Mouse (Mus musculus) frontal cortex, postnatal 25 days (tissue): Measurements from ENCODE around the gene Smim7.

Experiments used
- DNase-seq, 2 experiments: peaks; one replicate each; pipeline ENCODE4 v3.0.0; 2022; ENCODE audit warnings: low spot score in 2 of 2

The Smim7 gene

DNA sequence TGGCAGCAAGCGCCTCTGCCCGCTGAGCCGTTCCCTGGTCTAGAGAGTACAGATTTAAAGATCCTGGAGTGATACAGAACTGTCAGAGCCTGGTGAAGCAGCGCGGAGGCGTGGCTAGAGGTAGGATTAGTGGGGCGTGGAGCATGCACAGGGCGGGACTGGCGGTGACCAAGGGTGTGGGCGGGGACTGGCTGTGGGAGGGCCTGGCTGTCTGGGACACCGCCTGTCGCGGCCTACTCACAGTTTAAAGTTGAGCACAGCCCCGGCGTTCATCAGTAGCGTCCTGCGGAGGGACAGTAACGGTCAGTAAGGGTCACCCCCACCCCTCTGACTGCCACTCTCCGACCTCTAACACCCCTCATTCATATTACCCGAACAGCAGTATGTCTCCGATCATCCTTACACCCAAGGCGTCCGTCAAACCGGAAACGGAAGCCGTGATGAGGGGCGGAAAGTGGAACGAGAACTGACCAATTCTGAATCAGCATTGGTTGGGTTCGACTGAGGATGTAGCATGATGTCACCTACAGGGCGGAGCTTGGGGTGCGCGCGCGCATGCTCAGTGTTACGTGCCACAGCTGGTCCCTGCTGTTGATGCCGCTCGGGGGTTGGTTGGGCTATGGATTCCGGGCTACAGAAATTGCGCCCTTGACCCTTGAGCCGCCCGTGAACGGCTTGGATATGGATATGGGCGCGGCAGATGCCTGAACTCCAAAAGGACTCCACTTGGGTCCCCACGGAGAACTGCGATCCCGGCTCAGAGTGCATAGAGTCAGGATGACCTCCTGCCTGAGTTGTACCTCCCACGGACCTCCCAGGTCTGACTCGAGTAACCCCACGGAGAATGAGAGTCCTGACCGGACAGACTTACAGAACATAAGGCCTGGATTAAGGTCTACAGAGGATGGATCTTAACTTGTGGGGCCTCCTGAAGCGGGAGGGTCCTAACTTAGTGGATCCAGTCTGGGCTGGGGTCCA is at the start of gene Smim7:
Gene Smim7 (minus strand): TSS at position 456 of the 978 bp plus-strand sequence.
- DNase-seq: peak; percentile 93 to 95

GRCm38 (mm10) chr8:72590198-72590597 is 19.3 kb upstream of the Smim7 start:
- no peak for DNase-seq

DNA sequence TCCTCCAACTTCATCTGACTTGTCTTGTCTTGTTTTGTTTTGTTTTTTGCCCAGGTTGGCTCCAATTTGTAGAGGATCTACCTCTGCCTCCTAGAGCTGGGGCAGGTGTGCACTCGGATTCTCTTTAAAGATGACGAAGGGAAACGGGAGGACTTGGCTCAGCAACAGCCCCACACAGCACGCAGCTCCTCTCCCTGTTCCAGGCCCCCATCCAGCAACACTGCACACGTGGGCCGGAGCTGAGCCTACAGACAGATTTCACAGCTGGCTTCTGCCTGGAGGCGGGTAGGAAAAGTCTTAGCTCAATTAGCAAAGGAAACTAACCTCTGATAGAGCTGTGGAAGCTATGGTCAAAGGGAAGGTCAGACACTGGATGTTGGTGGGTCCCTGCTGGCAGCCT is 18.4 kb upstream of the Smim7 start:
- DNase-seq: peak; percentile 50 to 60

DNA sequence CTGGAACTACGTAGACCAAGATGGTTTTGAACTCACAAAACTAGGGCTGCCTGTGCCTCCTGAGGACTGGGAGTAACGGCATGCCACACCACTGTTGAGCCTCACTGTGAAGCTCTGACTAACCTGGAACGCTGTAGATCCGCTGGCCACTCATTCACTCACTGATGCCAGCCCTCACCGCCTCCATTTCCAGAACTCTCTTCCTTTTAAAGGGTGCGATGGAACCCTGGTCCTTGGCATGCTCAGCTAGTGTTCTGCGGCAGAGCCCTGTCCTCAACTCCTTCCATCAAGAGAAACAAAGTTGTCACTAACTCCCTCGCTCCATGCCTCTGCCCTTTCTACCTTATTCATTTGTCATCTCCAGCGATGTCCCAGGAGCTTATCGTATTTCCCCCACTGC is 18.0 kb upstream of the Smim7 start:
- DNase-seq: peak in 1 of 2 experiments; percentile 19

- DNase-seq: no peak
Observed at GRCm38 (mm10) chr8:72587806-72588205, 16.9 kb upstream of the Smim7 start.

DNA sequence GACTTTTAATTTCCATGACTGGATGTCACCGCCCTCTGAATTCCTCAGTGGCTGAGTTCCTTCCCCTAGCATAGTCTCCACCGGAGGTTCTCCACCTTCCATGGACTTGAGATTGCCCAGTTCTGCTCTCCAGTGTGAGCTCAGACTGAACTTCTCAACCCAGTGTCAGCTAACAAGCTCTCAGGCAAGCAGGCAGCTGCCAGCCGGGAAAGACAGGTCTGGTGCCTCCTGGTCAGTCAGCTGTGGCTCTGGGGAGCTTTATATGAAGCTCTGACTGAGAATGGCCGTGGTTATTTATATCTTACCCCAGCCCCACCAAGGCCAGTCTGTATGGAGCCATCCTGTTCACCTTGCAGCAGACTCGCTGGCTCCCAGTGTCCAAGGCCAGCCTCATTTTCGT is 13.5 kb upstream of the Smim7 start:
- no peak for DNase-seq

DNA sequence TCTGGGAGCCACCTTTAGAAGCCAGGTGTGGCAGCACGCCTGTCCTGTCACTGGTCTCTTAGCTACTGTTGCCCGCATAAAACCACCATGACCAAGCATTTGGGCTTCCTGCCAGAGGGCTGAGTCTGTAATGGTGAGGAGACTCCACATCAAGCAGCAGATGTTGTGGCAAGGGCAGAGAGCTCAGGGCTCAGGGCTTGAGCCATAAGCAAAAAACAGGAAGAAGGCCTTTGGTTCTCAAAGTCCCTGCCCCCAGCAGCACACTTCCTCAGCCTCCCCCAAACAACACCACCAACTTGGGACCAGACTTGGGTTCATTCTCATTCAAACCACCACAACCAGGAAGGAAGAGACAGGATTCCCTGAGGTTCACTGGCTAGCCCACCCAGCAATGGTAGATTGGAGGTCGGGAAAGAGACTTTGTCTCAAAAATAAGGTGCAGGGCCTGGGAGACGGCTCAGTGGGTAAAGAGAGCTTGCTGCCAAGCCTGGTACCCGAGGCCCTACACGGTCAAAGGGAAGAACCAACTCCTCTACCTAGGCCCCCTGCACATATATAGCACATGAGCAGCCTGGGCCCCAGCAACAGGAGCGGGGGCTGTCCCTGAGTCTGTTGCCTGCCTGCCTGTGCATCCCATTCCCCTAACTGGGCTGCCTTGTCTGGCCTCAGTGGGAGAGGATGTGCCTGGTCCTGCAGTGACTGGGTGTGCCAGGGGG is 12.3 kb upstream of the Smim7 start:
- DNase-seq: no peak

GRCm38 (mm10) chr8:72579374-72579773 is 8.5 kb upstream of the Smim7 start:
- no peak for DNase-seq

DNA sequence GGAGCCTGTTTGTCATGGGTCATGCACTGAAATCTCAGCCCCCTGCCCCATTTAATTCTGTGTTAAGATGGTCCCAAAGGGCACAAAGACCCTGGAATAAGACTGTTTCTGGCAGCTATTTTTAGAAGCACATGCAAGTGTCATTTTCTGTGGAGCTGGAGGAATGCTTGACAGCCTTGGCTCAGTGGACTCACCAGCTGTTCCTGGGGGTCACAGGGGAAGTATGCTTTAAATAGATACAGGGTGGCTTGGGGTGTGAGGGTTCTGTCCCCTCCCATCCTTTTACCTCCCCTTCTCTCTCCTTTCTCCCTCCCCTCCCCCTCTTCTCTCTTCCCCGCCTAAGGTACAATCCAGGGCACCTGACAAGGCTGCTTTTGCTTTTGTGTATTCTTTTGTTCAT is 7.1 kb upstream of the Smim7 start:
- DNase-seq: no peak

DNA sequence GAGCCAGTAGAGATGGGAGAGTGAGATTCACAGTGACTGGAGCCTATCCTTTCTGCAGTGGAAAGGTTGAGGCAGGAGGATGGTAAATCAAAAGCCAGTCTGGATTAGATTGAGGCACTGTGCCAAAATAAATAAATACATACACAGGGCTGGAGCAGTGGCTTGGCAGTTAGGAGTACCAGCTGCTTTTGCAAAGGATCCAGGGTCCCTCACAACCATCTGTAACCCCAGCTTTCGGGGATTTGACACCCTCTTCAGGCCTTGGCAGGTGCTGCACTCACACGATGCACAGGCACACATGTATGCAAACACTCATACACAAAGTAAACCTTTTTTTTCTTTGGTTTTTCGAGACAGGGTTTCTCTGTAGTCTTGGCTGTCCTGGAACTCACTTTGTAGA is 6.4 kb upstream of the Smim7 start:
- DNase-seq: no peak

GRCm38 (mm10) chr8:72575915-72576314 is 5.0 kb upstream of the Smim7 start:
- DNase-seq: no peak

GRCm38 (mm10) chr8:72573450-72573849 is 2.6 kb upstream of the Smim7 start:
- DNase-seq: no peak

DNA sequence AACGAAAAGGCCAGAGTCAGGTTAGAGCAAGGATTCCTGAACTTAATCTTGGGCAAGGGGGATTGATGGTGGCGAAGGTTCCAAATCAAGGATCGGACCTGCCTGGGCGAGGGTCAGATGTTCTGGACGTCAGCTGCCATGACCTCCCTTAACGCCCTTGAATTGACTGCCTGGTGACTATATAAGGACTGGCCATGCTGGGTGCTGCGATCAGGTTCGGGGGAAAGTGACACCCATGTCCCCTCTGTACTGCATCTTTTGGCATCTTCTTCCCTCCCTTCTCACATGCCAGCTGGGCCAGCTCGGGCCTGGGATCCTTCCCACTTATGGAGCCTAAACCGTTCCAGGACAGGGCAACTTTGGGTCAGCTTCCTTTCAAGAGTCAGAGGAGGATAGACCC is 1.6 kb upstream of the Smim7 start:
- DNase-seq: no peak

DNA sequence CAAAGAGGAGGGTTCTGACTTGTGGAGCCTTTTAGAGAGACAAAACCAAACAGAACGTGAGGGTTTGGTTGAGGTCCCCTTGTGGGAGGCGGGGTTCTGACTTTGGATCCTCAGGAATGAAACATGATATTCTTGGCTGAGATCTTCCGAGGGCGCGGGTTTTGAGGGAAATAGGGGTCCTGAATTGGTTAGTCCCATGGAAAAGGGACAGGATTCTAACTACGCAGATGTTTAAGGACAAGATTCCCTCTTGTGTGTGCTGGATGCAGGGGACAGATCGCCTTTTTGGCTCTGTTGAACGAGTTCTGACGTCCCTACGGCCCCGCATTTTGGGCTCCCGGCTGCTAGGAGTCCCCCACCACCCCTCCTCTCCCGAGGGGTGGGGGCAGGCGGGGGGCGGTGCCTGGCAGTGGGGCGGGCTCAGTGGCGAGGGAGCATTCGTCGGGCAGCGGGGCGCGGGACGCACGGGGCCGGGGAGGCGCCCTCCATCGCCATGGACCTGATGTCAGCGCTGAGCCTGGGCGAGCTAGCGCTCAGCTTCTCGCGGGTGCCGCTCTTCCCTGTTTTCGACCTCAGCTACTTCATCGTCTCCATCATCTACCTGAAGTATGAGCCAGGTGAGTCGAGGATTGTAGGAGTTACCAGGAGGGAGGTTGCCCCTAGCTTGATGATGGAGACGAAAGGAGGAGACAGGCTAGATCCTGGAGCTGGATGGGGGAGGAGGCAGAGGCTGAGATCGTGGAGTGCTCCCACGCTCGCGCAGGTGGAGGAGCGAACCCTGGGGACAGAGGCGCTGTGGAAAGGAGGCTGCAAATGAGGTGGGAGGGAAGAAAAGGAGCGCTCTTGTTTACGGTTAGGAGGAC is 954 bp upstream of the Smim7 start, which contains the start of gene Tmem38a:
Gene Tmem38a (plus strand): TSS at position 445 of the 863 bp plus-strand sequence.
- peak; percentile 53 to 62 for DNase-seq

DNA sequence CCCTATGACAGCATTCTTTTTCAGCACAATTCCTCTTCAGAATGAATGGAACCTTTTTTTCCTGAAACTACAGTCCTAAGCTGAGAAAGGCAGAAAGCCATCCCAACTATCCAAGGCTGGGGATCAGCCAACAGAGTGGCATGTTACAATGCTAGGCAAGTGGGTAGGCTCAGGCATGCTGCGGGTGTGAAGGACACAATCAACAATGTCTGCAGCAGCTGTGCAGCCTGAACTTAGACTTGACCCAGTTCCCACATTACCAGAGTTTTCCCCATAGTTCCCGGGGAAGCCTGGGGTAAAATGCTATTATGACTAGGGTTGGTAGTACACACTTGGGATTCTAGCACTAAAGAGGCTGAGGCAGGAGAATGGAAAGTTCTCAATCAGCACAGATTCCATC is 4.9 kb downstream of the Smim7 start:
- no peak for DNase-seq

DNA sequence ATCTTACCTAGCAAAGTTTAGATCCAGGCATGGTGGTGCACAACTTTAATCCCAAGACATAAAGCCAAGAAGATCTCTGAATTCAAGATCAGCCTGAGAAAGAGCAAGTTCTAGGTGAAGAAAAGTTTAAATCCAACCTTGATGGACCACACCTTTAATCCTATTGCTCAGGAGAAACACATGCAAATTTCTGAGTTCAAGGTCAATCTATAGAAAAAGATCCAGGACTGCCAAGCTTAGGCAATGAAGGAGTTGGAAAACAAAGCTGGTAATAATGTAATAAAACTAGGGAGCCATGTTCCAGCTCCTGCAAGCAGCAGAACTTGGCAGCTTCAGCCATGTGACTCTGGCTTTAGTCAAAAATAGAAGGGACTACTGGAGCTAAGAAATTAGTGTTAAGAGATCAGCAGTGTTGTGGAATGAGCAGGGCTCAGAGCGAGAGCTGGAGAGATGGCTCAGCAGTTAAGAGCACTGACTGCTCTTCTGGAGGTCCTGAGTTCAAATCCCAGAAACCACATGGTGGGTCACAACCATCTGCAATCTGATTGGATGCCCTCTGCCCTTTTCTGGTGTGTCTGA is 9.7 kb downstream of the Smim7 start:
- DNase-seq: no peak

DNA sequence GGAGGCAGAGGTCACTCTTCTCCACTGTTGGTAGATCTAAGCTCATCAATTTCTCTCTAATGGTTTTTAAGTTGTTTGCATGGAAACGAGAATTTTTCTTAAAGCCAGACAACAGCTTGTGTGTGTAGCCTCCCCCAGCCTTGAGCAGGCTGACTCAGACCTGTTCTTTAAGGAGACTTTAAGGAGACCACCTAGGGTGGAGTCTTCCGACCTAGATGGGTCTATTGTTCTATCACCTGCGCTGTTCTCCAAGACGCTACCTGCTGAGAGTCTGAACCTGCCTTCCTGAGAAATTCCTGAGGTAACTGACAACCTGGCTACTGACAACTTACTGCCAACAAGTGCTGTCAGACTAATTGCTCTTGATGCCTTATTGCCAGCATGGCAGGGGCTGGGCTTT is 15.1 kb downstream of the Smim7 start:
- DNase-seq: no peak

DNA sequence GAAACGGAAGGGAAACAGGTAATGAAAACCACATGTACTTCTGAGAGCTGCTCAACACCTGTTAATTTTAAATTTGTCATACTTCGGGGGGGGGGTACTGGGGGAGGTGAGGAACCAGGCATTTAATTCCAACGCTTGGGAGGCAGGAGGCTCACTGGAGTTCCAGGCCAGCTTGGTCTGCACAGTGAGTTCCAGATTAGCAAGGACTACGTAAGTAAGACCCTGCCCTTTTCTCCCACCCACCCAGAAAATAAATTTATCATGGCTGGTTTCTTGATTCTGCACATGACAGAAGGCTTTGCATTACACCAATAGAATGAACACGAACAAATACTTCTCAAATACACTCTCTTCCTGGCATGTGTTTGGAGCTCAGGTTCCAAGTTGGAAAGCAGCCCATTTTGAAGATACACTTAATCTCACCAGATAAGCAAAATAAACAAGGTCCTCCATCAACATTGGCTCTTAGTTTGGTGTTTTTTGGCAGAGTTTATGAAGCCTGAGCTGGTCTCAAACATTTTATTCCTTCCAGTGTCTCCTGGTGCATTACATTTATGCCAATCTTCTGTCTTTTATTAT is 21.5 kb downstream of the Smim7 start:
- DNase-seq: no peak

- DNase-seq: peak in 1 of 2 experiments; percentile 16
Observed at GRCm38 (mm10) chr8:72548644-72549313, 22.1 kb downstream of the Smim7 start.
